Mouse (Mus musculus) heart, embryonic 10.5 days (tissue): ENCODE results near the gene Exoc3l4. TPM values are rescaled to one million over a fixed set of nuclear protein-coding genes. Genes with fewer than 3 reads are reported as not detected.

Experiments
- DNase-seq: peaks from one replicate; pipeline ENCODE4 v3.0.0-alpha.2; 2017; ENCODE audit warnings: low spot score
- H3K27ac ChIP-seq: fragments of 300-500 bp; sonication (generic); 2 replicates; pipeline ENCODE4 v1.5.1; 2016; ENCODE audit warnings: mild to moderate bottlenecking
- H3K27me3 ChIP-seq: fragments of 300-500 bp; sonication (generic); 2 replicates; pipeline ENCODE4 v1.6.1; 2016; ENCODE audit warnings: mild to moderate bottlenecking; ENCODE audit not compliant: poor library complexity, insufficient read depth, severe bottlenecking
- H3K36me3 ChIP-seq: fragments of 300-500 bp; sonication (generic); 2 replicates; pipeline ENCODE4 v1.6.1; 2016; ENCODE audit warnings: mild to moderate bottlenecking, moderate library complexity
- H3K4me1 ChIP-seq: fragments of 300-500 bp; sonication (generic); 2 replicates; pipeline ENCODE4 v1.6.1; 2016; ENCODE audit warnings: mild to moderate bottlenecking
- H3K4me3 ChIP-seq: fragments of 300-500 bp; sonication (generic); 2 replicates; pipeline ENCODE4 v1.5.1; 2016; ENCODE audit warnings: mild to moderate bottlenecking, moderate library complexity
- H3K9me3 ChIP-seq: fragments of 300-500 bp; sonication (generic); 2 replicates; pipeline ENCODE4 v1.6.1; 2016; ENCODE audit warnings: mild to moderate bottlenecking, moderate library complexity
- WGBS: fragments of 180-500 bp; shearing (Covaris S2); methylation state at CpG from one replicate; pipeline ENCODE4 v1.1.7; 2016; 5-methylcytosine and 5-hydroxymethylcytosine counted together
- polyA plus RNA-seq: library from polyadenylated mRNA; unstranded; fragments of >200 nt; fragmentation: Nextera tagmentation; extraction: Ambion mirVana; gene quantifications from 2 replicates; pipeline ENCODE4 v1.2.1, GENCODE M21; 2016

Exoc3l4 gene
- polyA plus RNA-seq, 1 experiment from 2014 or later, result 14.5 TPM

- Histone ChIP-seq H3K9me3 (no peaks in the 10 kb centered on the region), H3K4me3 (peak within 1 kb of the TSS; percentile 63), H3K27ac (peak within 1 kb of the TSS; percentile 79; the same call in 1 of the 2 replicates), H3K4me1 (peaks cover 52% of the 10 kb centered on the region), H3K36me3 (no peaks in the 10 kb centered on the region; the same call in 1 of the 2 replicates), H3K27me3 (peaks cover 88% of the 10 kb centered on the region)
- WGBS, result under 1% methylated on average over 48 of the region's 48 CpGs
- DNase-seq, result peak; percentile 90
Measured at GRCm38 (mm10) chr12:111442309-111443010, 25.6 kb downstream of the Exoc3l4 start, which contains the start of gene Tnfaip2. TSS of gene Tnfaip2 (plus strand) at chr12:111442469.

- Histone ChIP-seq H3K4me3 (peak overlapping the region; percentile 63), H3K9me3 (no peaks in the 10 kb centered on the region), H3K27me3 (peaks cover 88% of the 10 kb centered on the region), H3K27ac (no peak overlapping the region), H3K4me1 (peaks cover 56% of the 10 kb centered on the region), H3K36me3 (no peaks in the 10 kb centered on the region; the same call in 1 of the 2 replicates)
- 14% methylated on average over 15 of the region's 15 CpGs for WGBS
- DNase-seq, result no peak
Measured at GRCm38 (mm10) chr12:111443011-111443870, 26.4 kb downstream of the Exoc3l4 start.

GRCm38 (mm10) chr12:111443921-111444831 lies 27.4 kb downstream of the Exoc3l4 start:
- H3K36me3 ChIP-seq, result no peaks in the 10 kb centered on the region; the same call in 1 of the 2 replicates
- 32% methylated on average over 10 of the region's 10 CpGs for WGBS
- no peak for DNase-seq
- peaks cover 92% of the 10 kb centered on the region for H3K27me3 ChIP-seq
- peak overlapping the region; percentile 63 for H3K4me3 ChIP-seq
- peaks cover 65% of the 10 kb centered on the region for H3K4me1 ChIP-seq
- no peak overlapping the region for H3K27ac ChIP-seq
- H3K9me3 ChIP-seq, result no peaks in the 10 kb centered on the region

GRCm38 (mm10) chr12:111445161-111445889 lies 28.5 kb downstream of the Exoc3l4 start:
- Histone ChIP-seq H3K4me1 (peaks cover 76% of the 10 kb centered on the region), H3K4me3 (peak overlapping the region; percentile 51), H3K27ac (peak overlapping the region; percentile 71; the same call in 1 of the 2 replicates), H3K36me3 (no peaks in the 10 kb centered on the region; the same call in 1 of the 2 replicates), H3K27me3 (peaks cover 99% of the 10 kb centered on the region), H3K9me3 (no peaks in the 10 kb centered on the region)
- DNase-seq, result no peak
- 3% methylated on average over 52 of the region's 52 CpGs for WGBS

GRCm38 (mm10) chr12:111445890-111446613 lies 29.2 kb downstream of the Exoc3l4 start:
- 10% methylated on average over 27 of the region's 27 CpGs for WGBS
- Histone ChIP-seq H3K36me3 (peaks cover 5% of the 10 kb centered on the region; the same call in 1 of the 2 replicates), H3K27ac (peak overlapping the region; percentile 71; the same call in 1 of the 2 replicates), H3K27me3 (peaks cover 100% of the 10 kb centered on the region), H3K4me3 (peak overlapping the region; percentile 51), H3K9me3 (no peaks in the 10 kb centered on the region), H3K4me1 (peaks cover 84% of the 10 kb centered on the region)
- DNase-seq, result no peak

- H3K27me3 ChIP-seq, result peaks cover 100% of the 10 kb centered on the region
- H3K4me1 ChIP-seq, result peaks cover 82% of the 10 kb centered on the region
- DNase-seq, result no peak
- 32% methylated on average over 5 of the region's 5 CpGs for WGBS
- H3K27ac ChIP-seq, result no peak overlapping the region; the same call in 1 of the 2 replicates
- no peaks in the 10 kb centered on the region for H3K9me3 ChIP-seq
- H3K36me3 ChIP-seq, result peaks cover 11% of the 10 kb centered on the region
- peak overlapping the region; percentile 0; the same call in 1 of the 2 replicates for H3K4me3 ChIP-seq
Measured at GRCm38 (mm10) chr12:111446745-111447144, 29.9 kb downstream of the Exoc3l4 start.

- Histone ChIP-seq H3K4me3 (peak overlapping the region; percentile 25; the same call in 1 of the 2 replicates), H3K4me1 (peaks cover 76% of the 10 kb centered on the region), H3K27ac (peak overlapping the region; percentile 52; the same call in 1 of the 2 replicates), H3K27me3 (peaks cover 99% of the 10 kb centered on the region), H3K9me3 (no peaks in the 10 kb centered on the region), H3K36me3 (peaks cover 11% of the 10 kb centered on the region)
- 28% methylated on average over 9 of the region's 9 CpGs for WGBS
- DNase-seq, result no peak
Measured at GRCm38 (mm10) chr12:111447350-111447749, 30.5 kb downstream of the Exoc3l4 start.

- H3K4me1 ChIP-seq, result peaks cover 69% of the 10 kb centered on the region
- no peak for DNase-seq
- H3K27ac ChIP-seq, result no peak overlapping the region
- H3K4me3 ChIP-seq, result 0 out of 2 replicates have a peak overlapping the region, but pooled peaks have one; percentile 25
- H3K9me3 ChIP-seq, result no peaks in the 10 kb centered on the region
- H3K27me3 ChIP-seq, result peaks cover 98% of the 10 kb centered on the region
- peaks cover 11% of the 10 kb centered on the region for H3K36me3 ChIP-seq
- 35% methylated on average over 22 of the region's 22 CpGs for whole genome bisulfite sequencing
Measured at GRCm38 (mm10) chr12:111447898-111448760, 31.3 kb downstream of the Exoc3l4 start.

- peaks cover 95% of the 10 kb centered on the region for H3K27me3 ChIP-seq
- DNase-seq, result no peak
- H3K4me3 ChIP-seq, result no peak overlapping the region
- peaks cover 11% of the 10 kb centered on the region for H3K36me3 ChIP-seq
- H3K27ac ChIP-seq, result peak overlapping the region; percentile 44; the same call in 1 of the 2 replicates
- H3K9me3 ChIP-seq, result no peaks in the 10 kb centered on the region
- 29% methylated on average over 13 of the region's 14 CpGs for WGBS
- H3K4me1 ChIP-seq, result peaks cover 61% of the 10 kb centered on the region
Measured at GRCm38 (mm10) chr12:111448931-111449705, 32.3 kb downstream of the Exoc3l4 start.

- Histone ChIP-seq H3K36me3 (peaks cover 11% of the 10 kb centered on the region), H3K4me1 (peaks cover 71% of the 10 kb centered on the region), H3K27me3 (peaks cover 93% of the 10 kb centered on the region), H3K9me3 (no peaks in the 10 kb centered on the region), H3K27ac (peak overlapping the region; percentile 44; the same call in 1 of the 2 replicates), H3K4me3 (no peak overlapping the region)
- DNase-seq, result no peak
- 49% methylated on average over 6 of the region's 6 CpGs for WGBS
Measured at GRCm38 (mm10) chr12:111450359-111450758, 33.5 kb downstream of the Exoc3l4 start.
